Mouse (Mus musculus): ENCODE data around the gene Nkpd1. TPM values are rescaled to one million over a fixed set of nuclear protein-coding genes. Genes with fewer than 3 reads are reported as not detected.
A peak's percentile ranks its signal among the peaks of the same experiment; 100 is the strongest.

The Nkpd1 gene
- under 1 TPM in 2 of 4 experiments, not detected in 2; 0.13 to 0.31 TPM for total RNA-seq (2022)

GRCm38 (mm10) chr7:19517652-19518365 is at the start of gene Nkpd1:
Nkpd1 (plus strand) TSS chr7:19517838.
- no peak for DNase-seq

GRCm38 (mm10) chr7:19468279-19468678 is 49.4 kb upstream of the Nkpd1 start:
- DNase-seq, result no peak

- no peak for DNase-seq
Measured at GRCm38 (mm10) chr7:19469404-19469803, 48.2 kb upstream of the Nkpd1 start.

GRCm38 (mm10) chr7:19470308-19470707 is 47.3 kb upstream of the Nkpd1 start:
- DNase-seq, result no peak

- peak; percentile 70 for DNase-seq
Measured at GRCm38 (mm10) chr7:19472403-19472802, 45.2 kb upstream of the Nkpd1 start.

GRCm38 (mm10) chr7:19473875-19474443 is 43.7 kb upstream of the Nkpd1 start:
- DNase-seq, result no peak

GRCm38 (mm10) chr7:19477084-19477483 is 40.6 kb upstream of the Nkpd1 start:
- no peak for DNase-seq

- DNase-seq, result no peak
Measured at GRCm38 (mm10) chr7:19477624-19478384, 39.8 kb upstream of the Nkpd1 start.

- DNase-seq, result no peak
Measured at GRCm38 (mm10) chr7:19483281-19483680, 34.4 kb upstream of the Nkpd1 start.

GRCm38 (mm10) chr7:19485488-19485887 is 32.1 kb upstream of the Nkpd1 start:
- no peak for DNase-seq

- no peak for DNase-seq
Measured at GRCm38 (mm10) chr7:19486549-19486948, 31.1 kb upstream of the Nkpd1 start.

- no peak for DNase-seq
Measured at GRCm38 (mm10) chr7:19489525-19489924, 28.1 kb upstream of the Nkpd1 start.

- DNase-seq, result peak; percentile 64
Measured at GRCm38 (mm10) chr7:19491731-19492130, 25.9 kb upstream of the Nkpd1 start.

- DNase-seq, result no peak
Measured at GRCm38 (mm10) chr7:19494751-19495474, 22.7 kb upstream of the Nkpd1 start.

- DNase-seq, result peak; percentile 85
Measured at GRCm38 (mm10) chr7:19495521-19496213, 22.0 kb upstream of the Nkpd1 start.

- DNase-seq, result no peak
Measured at GRCm38 (mm10) chr7:19496214-19496555, 21.5 kb upstream of the Nkpd1 start.

- DNase-seq, result peak; percentile 76
Measured at GRCm38 (mm10) chr7:19498326-19498725, 19.3 kb upstream of the Nkpd1 start.

GRCm38 (mm10) chr7:19500420-19501363 is 16.9 kb upstream of the Nkpd1 start:
- no peak for DNase-seq

- peak; percentile 91 for DNase-seq
Measured at GRCm38 (mm10) chr7:19501658-19502057, 16.0 kb upstream of the Nkpd1 start.

GRCm38 (mm10) chr7:19503481-19504068 is 14.1 kb upstream of the Nkpd1 start:
- DNase-seq, result no peak

GRCm38 (mm10) chr7:19506326-19506725 is 11.3 kb upstream of the Nkpd1 start:
- DNase-seq, result no peak

All from adrenal gland, adult 8-10 months (tissue).